Mouse (Mus musculus): ENCODE data around the gene Wdr35. TPM values are rescaled to one million over a fixed set of nuclear protein-coding genes. Genes with fewer than 3 reads are reported as not detected.

Wdr35 gene
- polyA plus RNA-seq, 1 experiment from 2014 or later = 3.9 TPM

GRCm38 (mm10) chr12:8975076-8975475 is 1.4 kb downstream of the Wdr35 start:
- Histone ChIP-seq H3K27me3 (replicated peaks; ENCODE audit: control insufficient read depth, insufficient read depth, low read length) (peaks cover 10% of the 10 kb centered on the region; the same call in 1 of the 2 replicates), H3K4me2 (no peak overlapping the region), H3K4me3 (ENCODE audit: low read depth, low read length) (no peak overlapping the region), H3K4me1 (replicated peaks; ENCODE audit: control insufficient read depth, insufficient read depth, low read length) (peaks cover 5% of the 10 kb centered on the region; the same call in 1 of the 2 replicates), H3K9ac (ENCODE audit: low read depth, low read length) (no peak overlapping the region), H3K36me3 (ENCODE audit: control insufficient read depth, insufficient read depth, low read length) (no peaks in the 10 kb centered on the region), H3K27ac (ENCODE audit: low read depth, low read length) (no peak overlapping the region), H3K9me3 (ENCODE audit: control insufficient read depth, low read length) (no peaks in the 10 kb centered on the region)
- whole genome bisulfite sequencing = 81% methylated on average over 3 of the region's 3 CpGs
- ATAC-seq (replicated peaks; ENCODE audit: low FRiP score) (no peak), DNase-seq (ENCODE audit: low spot score) (no peak)

GRCm38 (mm10) chr12:8993231-8993630 is 19.5 kb downstream of the Wdr35 start:
- DNase-seq (ENCODE audit: low spot score) (no peak), ATAC-seq (replicated peaks; ENCODE audit: low FRiP score) (no peak)
- Histone ChIP-seq H3K4me2 (no peak overlapping the region), H3K9ac (ENCODE audit: low read depth, low read length) (no peak overlapping the region), H3K27me3 (replicated peaks; ENCODE audit: control insufficient read depth, insufficient read depth, low read length) (no peaks in the 10 kb centered on the region), H3K4me3 (ENCODE audit: low read depth, low read length) (no peak overlapping the region), H3K9me3 (ENCODE audit: control insufficient read depth, low read length) (no peaks in the 10 kb centered on the region), H3K27ac (ENCODE audit: low read depth, low read length) (no peak overlapping the region), H3K4me1 (replicated peaks; ENCODE audit: control insufficient read depth, insufficient read depth, low read length) (no peaks in the 10 kb centered on the region), H3K36me3 (ENCODE audit: control insufficient read depth, insufficient read depth, low read length) (no peaks in the 10 kb centered on the region)
- 67% methylated on average over 8 of the region's 8 CpGs for WGBS

GRCm38 (mm10) chr12:8998318-8998717 is 24.6 kb downstream of the Wdr35 start:
- Histone ChIP-seq H3K36me3 (ENCODE audit: control insufficient read depth, insufficient read depth, low read length) (no peaks in the 10 kb centered on the region), H3K9ac (ENCODE audit: low read depth, low read length) (no peak overlapping the region), H3K4me2 (no peak overlapping the region), H3K27me3 (replicated peaks; ENCODE audit: control insufficient read depth, insufficient read depth, low read length) (no peaks in the 10 kb centered on the region), H3K27ac (ENCODE audit: low read depth, low read length) (no peak overlapping the region), H3K9me3 (ENCODE audit: control insufficient read depth, low read length) (no peaks in the 10 kb centered on the region), H3K4me1 (replicated peaks; ENCODE audit: control insufficient read depth, insufficient read depth, low read length) (no peaks in the 10 kb centered on the region), H3K4me3 (ENCODE audit: low read depth, low read length) (no peak overlapping the region)
- ATAC-seq (replicated peaks; ENCODE audit: low FRiP score) (no peak), DNase-seq (ENCODE audit: low spot score) (no peak)
- WGBS = 75% methylated on average over 4 of the region's 4 CpGs

- H3K27me3 ChIP-seq (replicated peaks; ENCODE audit: control insufficient read depth, insufficient read depth, low read length) = no peaks in the 10 kb centered on the region
- DNase-seq (ENCODE audit: low spot score) = no peak
- H3K9ac ChIP-seq (ENCODE audit: low read depth, low read length) = no peak overlapping the region
- H3K4me1 ChIP-seq (replicated peaks; ENCODE audit: control insufficient read depth, insufficient read depth, low read length) = no peaks in the 10 kb centered on the region
- no peak overlapping the region for H3K27ac ChIP-seq (ENCODE audit: low read depth, low read length)
- no peak overlapping the region for H3K4me3 ChIP-seq (ENCODE audit: low read depth, low read length)
- H3K9me3 ChIP-seq (ENCODE audit: control insufficient read depth, low read length) = no peaks in the 10 kb centered on the region
- H3K4me2 ChIP-seq = no peak overlapping the region
- no peak for ATAC-seq (replicated peaks; ENCODE audit: low FRiP score)
- 16% methylated on average over 5 of the region's 5 CpGs for WGBS
- H3K36me3 ChIP-seq (ENCODE audit: control insufficient read depth, insufficient read depth, low read length) = no peaks in the 10 kb centered on the region
These were observed 28.5 kb downstream of the Wdr35 start for GRCm38 (mm10) chr12:9002038-9002648.

- Histone ChIP-seq H3K4me3 (ENCODE audit: low read depth, low read length) (no peak overlapping the region), H3K27ac (ENCODE audit: low read depth, low read length) (no peak overlapping the region), H3K4me2 (no peak overlapping the region), H3K9ac (ENCODE audit: low read depth, low read length) (no peak overlapping the region), H3K9me3 (ENCODE audit: control insufficient read depth, low read length) (no peaks in the 10 kb centered on the region), H3K36me3 (ENCODE audit: control insufficient read depth, insufficient read depth, low read length) (no peaks in the 10 kb centered on the region), H3K27me3 (replicated peaks; ENCODE audit: control insufficient read depth, insufficient read depth, low read length) (no peaks in the 10 kb centered on the region), H3K4me1 (replicated peaks; ENCODE audit: control insufficient read depth, insufficient read depth, low read length) (no peaks in the 10 kb centered on the region)
- ATAC-seq (replicated peaks; ENCODE audit: low FRiP score) (no peak), DNase-seq (ENCODE audit: low spot score) (no peak)
- 43% methylated on average over 4 of the region's 4 CpGs for WGBS
These were observed 33.5 kb downstream of the Wdr35 start for GRCm38 (mm10) chr12:9007146-9007545.

GRCm38 (mm10) chr12:9007811-9008210 is 34.1 kb downstream of the Wdr35 start:
- Histone ChIP-seq H3K9me3 (ENCODE audit: control insufficient read depth, low read length) (no peaks in the 10 kb centered on the region), H3K4me1 (replicated peaks; ENCODE audit: control insufficient read depth, insufficient read depth, low read length) (no peaks in the 10 kb centered on the region), H3K36me3 (ENCODE audit: control insufficient read depth, insufficient read depth, low read length) (no peaks in the 10 kb centered on the region), H3K4me3 (ENCODE audit: low read depth, low read length) (no peak overlapping the region), H3K9ac (ENCODE audit: low read depth, low read length) (no peak overlapping the region), H3K27me3 (replicated peaks; ENCODE audit: control insufficient read depth, insufficient read depth, low read length) (no peaks in the 10 kb centered on the region), H3K27ac (ENCODE audit: low read depth, low read length) (no peak overlapping the region), H3K4me2 (no peak overlapping the region)
- no peak for ATAC-seq (replicated peaks; ENCODE audit: low FRiP score)
- WGBS = 86% methylated on average over 6 of the region's 6 CpGs
- no peak for DNase-seq (ENCODE audit: low spot score)

- WGBS = 59% methylated on average over 4 of the region's 4 CpGs
- Histone ChIP-seq H3K27ac (ENCODE audit: low read depth, low read length) (no peak overlapping the region), H3K4me3 (ENCODE audit: low read depth, low read length) (no peak overlapping the region), H3K27me3 (replicated peaks; ENCODE audit: control insufficient read depth, insufficient read depth, low read length) (no peaks in the 10 kb centered on the region), H3K4me2 (no peak overlapping the region), H3K4me1 (replicated peaks; ENCODE audit: control insufficient read depth, insufficient read depth, low read length) (no peaks in the 10 kb centered on the region), H3K9me3 (ENCODE audit: control insufficient read depth, low read length) (no peaks in the 10 kb centered on the region), H3K36me3 (ENCODE audit: control insufficient read depth, insufficient read depth, low read length) (no peaks in the 10 kb centered on the region), H3K9ac (ENCODE audit: low read depth, low read length) (no peak overlapping the region)
- DNase-seq (ENCODE audit: low spot score) (no peak), ATAC-seq (replicated peaks; ENCODE audit: low FRiP score) (no peak)
These were observed 36.6 kb downstream of the Wdr35 start for GRCm38 (mm10) chr12:9010311-9010710.

- Histone ChIP-seq H3K4me2 (no peak overlapping the region), H3K27me3 (replicated peaks; ENCODE audit: control insufficient read depth, insufficient read depth, low read length) (no peaks in the 10 kb centered on the region), H3K4me3 (ENCODE audit: low read depth, low read length) (no peak overlapping the region), H3K9ac (ENCODE audit: low read depth, low read length) (no peak overlapping the region), H3K27ac (ENCODE audit: low read depth, low read length) (no peak overlapping the region), H3K36me3 (ENCODE audit: control insufficient read depth, insufficient read depth, low read length) (no peaks in the 10 kb centered on the region), H3K4me1 (replicated peaks; ENCODE audit: control insufficient read depth, insufficient read depth, low read length) (no peaks in the 10 kb centered on the region), H3K9me3 (ENCODE audit: control insufficient read depth, low read length) (no peaks in the 10 kb centered on the region)
- ATAC-seq (replicated peaks; ENCODE audit: low FRiP score) (no peak), DNase-seq (ENCODE audit: low spot score) (no peak)
- 90% methylated on average over 9 of the region's 9 CpGs for WGBS
These were observed 42.7 kb downstream of the Wdr35 start for GRCm38 (mm10) chr12:9016376-9016775.

- DNase-seq (ENCODE audit: low spot score) (no peak), ATAC-seq (replicated peaks; ENCODE audit: low FRiP score) (no peak)
- H3K9ac ChIP-seq (ENCODE audit: low read depth, low read length) = no peak overlapping the region
- H3K4me2 ChIP-seq = no peak overlapping the region
- no peaks in the 10 kb centered on the region for H3K9me3 ChIP-seq (ENCODE audit: control insufficient read depth, low read length)
- no peaks in the 10 kb centered on the region for H3K36me3 ChIP-seq (ENCODE audit: control insufficient read depth, insufficient read depth, low read length)
- H3K27ac ChIP-seq (ENCODE audit: low read depth, low read length) = no peak overlapping the region
- no peak overlapping the region for H3K4me3 ChIP-seq (ENCODE audit: low read depth, low read length)
- H3K27me3 ChIP-seq (replicated peaks; ENCODE audit: control insufficient read depth, insufficient read depth, low read length) = no peaks in the 10 kb centered on the region
- no peaks in the 10 kb centered on the region for H3K4me1 ChIP-seq (replicated peaks; ENCODE audit: control insufficient read depth, insufficient read depth, low read length)
- WGBS = 91% methylated on average over 8 of the region's 8 CpGs
These were observed 46.7 kb downstream of the Wdr35 start for GRCm38 (mm10) chr12:9020431-9020830.

All from liver, embryonic 11.5 days (tissue).